ENCODE assay signal across 9 mouse cellular contexts in genomic region chr11:6654903-6655302, GRCm38 (mm10). TPM values are rescaled to one million over a fixed set of nuclear protein-coding genes. Genes with fewer than 3 reads are reported as not detected.
DNase-seq lines count a peak whose midpoint lies in the region; ATAC-seq and TF ChIP-seq lines count a peak whose summit lies in the region.
"Had no signal": no experiment of that assay in that cellular context is flagged by ENCODE, and none has a peak within 500 bp of the region (broad histone marks: within the 10 kb centered on the region; RNA-seq: fewer than 3 reads in every experiment).

No protein-coding gene starts in this region.

- H3K4me2 ChIP-seq in lung, postnatal 0 days (replicated peaks; ENCODE audit: low read depth, low read length): no peak overlapping the region

- TF ChIP-seq POLR2A in bone marrow, adult 2 months (IDR thresholded peaks at IDR 0.05; ENCODE audit: borderline replicate concordance, control insufficient read depth, low read depth, low read length): no peak
- no peak for TF ChIP-seq POLR2A in embryonic fibroblast, embryonic 13.5 days (IDR thresholded peaks at IDR 0.05; ENCODE audit: low read depth, low read length)

- WGBS in bone marrow, adult 2 months: 3% methylated on average over 2 of the region's 2 CpGs
- WGBS in lung, postnatal 0 days: 2% methylated on average over 2 of the region's 2 CpGs

- no peaks in the 10 kb centered on the region for H3K4me1 ChIP-seq in bone marrow, adult 2 months (ENCODE audit: control insufficient read depth, insufficient read depth, low read length)
- no peaks in the 10 kb centered on the region for H3K4me1 ChIP-seq in embryonic fibroblast, embryonic 13.5 days (ENCODE audit: control insufficient read depth, insufficient read depth, low read length)
- H3K4me1 ChIP-seq in lung, postnatal 0 days (ENCODE audit: insufficient read depth, low read depth, low read length): no peaks in the 10 kb centered on the region

- no peaks in the 10 kb centered on the region for H3K36me3 ChIP-seq in lung, postnatal 0 days (ENCODE audit: insufficient read depth, low read length)

- H3K9me3 ChIP-seq in lung, postnatal 0 days (ENCODE audit: low read length): no peaks in the 10 kb centered on the region

- H3K9ac ChIP-seq in lung, postnatal 0 days (replicated peaks; ENCODE audit: low read depth): no peak overlapping the region

- peak; percentile 87 for DNase-seq in ES-CJ7 (ENCODE audit: low read depth, low spot score)
- peak; percentile 70 to 87 for DNase-seq in layer of hippocampus, adult 8-10 months (ENCODE audit: low spot score in 2 of 2)
- DNase-seq in lung, postnatal 0 days (ENCODE audit: low spot score): peak; percentile 91
- peak; percentile 96 for DNase-seq in retina, embryonic 14.5 days (ENCODE audit: low spot score)
- peak; percentile 43 for DNase-seq in urinary bladder, postnatal 10 days (ENCODE audit: low spot score)

- H3K27me3 ChIP-seq in lung, postnatal 0 days (replicated peaks; ENCODE audit: insufficient read depth, low read length): no peaks in the 10 kb centered on the region

- ATAC-seq in hematopoietic stem cell, adult 5-6 weeks (replicated peaks in 1 of 2; ENCODE audit: insufficient read depth in 1 of 2, low FRiP score in 2 of 2, low TSS enrichment in 1 of 2, low read depth in 1 of 2, poor library complexity in 2 of 2, severe bottlenecking in 2 of 2): peak; percentile 38 to 59; a peak in 2 of 4 replicates
- ATAC-seq in lung, postnatal 0 days: peak; percentile 68

- TF ChIP-seq CTCF in bone marrow, adult 2 months (IDR thresholded peaks at IDR 0.05; ENCODE audit: control insufficient read depth, insufficient read depth, low read length): peak; percentile 60
- TF ChIP-seq CTCF in embryonic fibroblast, embryonic 13.5 days (IDR thresholded peaks at IDR 0.05; ENCODE audit: borderline replicate concordance, insufficient read depth, low read length): peak; percentile 19; the same call in 1 of the 2 replicates
- TF ChIP-seq CTCF in lung, postnatal 0 days (IDR thresholded peaks at IDR 0.05): peak; percentile 92

- H3K27ac ChIP-seq in bone marrow, adult 2 months (ENCODE audit: control insufficient read depth, insufficient read depth, low read depth, low read length, poor library complexity): no peak overlapping the region
- no peak overlapping the region for H3K27ac ChIP-seq in embryonic fibroblast, embryonic 13.5 days (ENCODE audit: insufficient read depth, low read length)
- H3K27ac ChIP-seq in lung, postnatal 0 days (ENCODE audit: low read length): no peak overlapping the region
- H3K27ac ChIP-seq: macrophage had no signal

- TF ChIP-seq EP300 in lung, postnatal 0 days (IDR thresholded peaks at IDR 0.05): no peak

- H3K4me3 ChIP-seq in bone marrow, adult 2 months (replicated peaks; ENCODE audit: control insufficient read depth, low read depth, low read length): no peak overlapping the region
- H3K4me3 ChIP-seq in embryonic fibroblast, embryonic 13.5 days (ENCODE audit: insufficient read depth, low read length): no peak overlapping the region
- no peak overlapping the region for H3K4me3 ChIP-seq in lung, postnatal 0 days (ENCODE audit: low read depth, low read length)

RNA-seq across cellular contexts. Expression of gene Ramp3, which starts 3.4 kb away (rescaled TPM):
- 2.0 TPM in 1 of 2 replicates, not detected in the other for polyA plus RNA-seq in bone marrow, adult 2 months (2011; ENCODE audit: insufficient read depth, insufficient read length, low replicate concordance, missing spikeins)
- 6.7 and 14.5 TPM in 2 replicates for polyA plus RNA-seq in embryonic fibroblast, embryonic 13.5 days (2011; ENCODE audit: insufficient read length, low read depth, missing spikeins)
- 0.25 TPM in 1 of 2 replicates, not detected in the other for total RNA-seq in hematopoietic stem cell, adult 5-6 weeks (2017)
- total RNA-seq in layer of hippocampus, adult 8-10 months (2022): 1 to 10 TPM; 4.8 to 7.3 (median 6.9) TPM
- polyA plus RNA-seq in lung, postnatal 0 days (2015; fragmentation: Nextera tagmentation; extraction: Ambion mirVana): 9.6 and 22.1 TPM in 2 replicates

RNA-seq across cellular contexts. Expression of gene Wap, which starts 16.5 kb away (rescaled TPM):
- polyA plus RNA-seq in bone marrow, adult 2 months (2011; ENCODE audit: insufficient read depth, insufficient read length, low replicate concordance, missing spikeins): not detected in 2 replicates
- not detected in 2 replicates for polyA plus RNA-seq in embryonic fibroblast, embryonic 13.5 days (2011; ENCODE audit: insufficient read length, low read depth, missing spikeins)
- total RNA-seq in hematopoietic stem cell, adult 5-6 weeks (2017): not detected in 2 replicates
- total RNA-seq in layer of hippocampus, adult 8-10 months (2022): not detected
- polyA plus RNA-seq in lung, postnatal 0 days (2015; fragmentation: Nextera tagmentation; extraction: Ambion mirVana): 27.6 TPM in 1 of 2 replicates, not detected in the other
- polyA plus RNA-seq: macrophage had no signal

RNA-seq across cellular contexts. Expression of gene Tbrg4, which starts 29.0 kb away (rescaled TPM):
- 42.4 and 68.1 TPM in 2 replicates for polyA plus RNA-seq in bone marrow, adult 2 months (2011; ENCODE audit: insufficient read depth, insufficient read length, low replicate concordance, missing spikeins)
- polyA plus RNA-seq in embryonic fibroblast, embryonic 13.5 days (2011; ENCODE audit: insufficient read length, low read depth, missing spikeins): 41.4 and 42.8 TPM in 2 replicates
- total RNA-seq in hematopoietic stem cell, adult 5-6 weeks (2017): 19.9 and 36.6 TPM in 2 replicates
- 10 to 100 TPM; 45.5 to 52.5 (median 48.4) TPM for total RNA-seq in layer of hippocampus, adult 8-10 months (2022)
- 10.8 and 10.9 TPM in 2 replicates for polyA plus RNA-seq in lung, postnatal 0 days (2015; fragmentation: Nextera tagmentation; extraction: Ambion mirVana)

RNA-seq across cellular contexts. Expression of gene Nacad, which starts 49.0 kb away (rescaled TPM):
- 6.5 TPM in 1 of 2 replicates, not detected in the other for polyA plus RNA-seq in bone marrow, adult 2 months (2011; ENCODE audit: insufficient read depth, insufficient read length, low replicate concordance, missing spikeins)
- 6.7 and 7.0 TPM in 2 replicates for polyA plus RNA-seq in embryonic fibroblast, embryonic 13.5 days (2011; ENCODE audit: insufficient read length, low read depth, missing spikeins)
- total RNA-seq in hematopoietic stem cell, adult 5-6 weeks (2017): 0.05 TPM in 1 of 2 replicates, not detected in the other
- total RNA-seq in layer of hippocampus, adult 8-10 months (2022): 10 to 100 TPM; 35.7 to 52.6 (median 47.5) TPM
- polyA plus RNA-seq in lung, postnatal 0 days (2015; fragmentation: Nextera tagmentation; extraction: Ambion mirVana): 1.8 and 3.2 TPM in 2 replicates
- polyA plus RNA-seq: macrophage had no signal

Comparison
In these comparisons a context has a peak if more than half of its experiments do, and no peak if none do; other contexts are left out.
1. DNase-seq: peak in every context shown above with its lines; median percentile 96 in retina, embryonic 14.5 days; 91 in lung, postnatal 0 days; 87 in ES-CJ7; 78 in layer of hippocampus, adult 8-10 months; 43 in urinary bladder, postnatal 10 days.
2. CTCF ChIP-seq: peak in every context shown above with its lines; median percentile 92 in lung, postnatal 0 days; 60 in bone marrow, adult 2 months; 19 in embryonic fibroblast, embryonic 13.5 days.